Mouse (Mus musculus): ENCODE measurements around the gene Rchy1. TPM values are rescaled to one million over a fixed set of nuclear protein-coding genes. Genes with fewer than 3 reads are reported as not detected.

The Rchy1 gene
- total and polyA plus RNA-seq, 3 experiments = 24.8 to 74.4 (median 26.9) TPM

DNA sequence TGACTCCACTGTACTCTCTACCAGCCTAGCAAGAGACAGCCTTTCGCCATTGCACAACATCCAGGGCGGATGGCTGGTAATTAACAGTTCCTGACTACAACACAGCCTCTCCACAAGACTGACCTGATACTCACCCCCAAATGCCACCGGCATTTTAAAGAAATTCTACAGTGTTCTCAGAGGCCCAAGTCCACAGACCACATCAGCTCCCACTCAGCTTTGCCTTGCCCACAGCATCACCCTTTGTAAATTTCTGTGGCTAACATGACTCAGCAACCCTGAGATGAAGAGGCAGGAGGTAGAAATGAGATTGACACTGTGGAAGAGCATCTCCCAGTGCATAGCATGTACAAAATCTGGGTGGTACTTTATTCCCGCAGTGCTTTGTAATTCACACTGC, 52.3 kb downstream of the Rchy1 start:
- H3K79me2 ChIP-seq (ENCODE audit: control insufficient read depth, insufficient read depth, low read length, poor library complexity) = no peaks in the 10 kb centered on the region
- TF ChIP-seq HCFC1 (IDR thresholded peaks at IDR 0.05; ENCODE audit: low read depth, low read length) = no peak
- no peak for TF ChIP-seq RAD21 (IDR thresholded peaks at IDR 0.05; ENCODE audit: low read depth, low read length)
- TF ChIP-seq MAZ (IDR thresholded peaks at IDR 0.05; ENCODE audit: low read depth, low read length) = no peak
- no peak for TF ChIP-seq CHD2 (IDR thresholded peaks at IDR 0.05; ENCODE audit: low read length)
- no peak for TF ChIP-seq ZC3H11A (IDR thresholded peaks at IDR 0.05; ENCODE audit: low read depth, low read length)
- TF ChIP-seq RCOR1 (IDR thresholded peaks at IDR 0.05; ENCODE audit: low read depth, low read length) = no peak
- TF ChIP-seq MAFK (IDR thresholded peaks at IDR 0.05; ENCODE audit: borderline replicate concordance, low read depth, low read length) = no peak
- TF ChIP-seq MYB (IDR thresholded peaks at IDR 0.05; ENCODE audit: low read depth, low read length) = no peak
- TF ChIP-seq TBP (IDR thresholded peaks at IDR 0.05; ENCODE audit: low read depth, low read length) = no peak
- TF ChIP-seq GABPA (IDR thresholded peaks at IDR 0.05; ENCODE audit: low read depth, low read length) = no peak
- no peak for TF ChIP-seq GATA1 (IDR thresholded peaks at IDR 0.05; ENCODE audit: low read depth, low read length)
- TF ChIP-seq ETS1 (IDR thresholded peaks at IDR 0.05; ENCODE audit: low read depth, low read length) = no peak
- TF ChIP-seq TAL1 (IDR thresholded peaks at IDR 0.05; ENCODE audit: low read length) = no peak
- TF ChIP-seq USF2 (IDR thresholded peaks at IDR 0.05; ENCODE audit: borderline replicate concordance in 1 of 2, insufficient read depth in 1 of 2, low read depth in 1 of 2, low read length in 2 of 2) = no peak
- no peak for TF ChIP-seq KAT2A (conservative IDR thresholded peaks at IDR 0.05; ENCODE audit: low read depth, low read length)
- no peak for TF ChIP-seq JUND (IDR thresholded peaks at IDR 0.05; ENCODE audit: low read depth, low read length)
- H3K9me3 ChIP-seq (replicated peaks; ENCODE audit: insufficient read depth, low read length) = no peaks in the 10 kb centered on the region

DNA sequence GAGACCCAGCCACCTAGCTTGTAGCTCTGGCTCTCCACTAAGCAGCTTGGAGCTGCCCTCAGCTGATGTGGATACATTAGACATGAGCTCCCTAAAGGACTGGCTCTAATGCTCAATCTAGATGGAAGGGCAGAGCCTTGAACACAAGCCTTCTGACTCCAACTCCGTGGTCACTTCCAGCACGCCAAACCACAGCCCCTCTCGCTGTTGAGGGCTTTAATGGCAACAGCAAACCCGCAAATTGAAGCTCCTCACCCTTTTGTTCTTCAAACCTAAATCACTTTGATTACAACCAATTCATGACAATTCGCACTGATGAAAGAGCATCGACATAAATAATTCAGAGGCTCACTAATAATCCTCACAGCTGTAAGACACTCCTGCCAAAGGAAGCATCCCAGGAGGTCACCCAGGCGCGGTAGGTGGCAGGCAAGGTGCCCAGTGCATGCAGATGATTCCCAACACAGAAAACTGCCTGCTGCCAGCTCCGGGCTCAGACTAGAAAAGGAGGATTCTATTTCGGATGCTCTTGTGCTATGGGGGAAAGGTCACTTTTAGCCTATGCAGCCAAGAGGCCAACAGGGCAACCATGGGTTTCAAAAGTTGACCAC, 53.8 kb downstream of the Rchy1 start:
- H3K4me3 ChIP-seq (ENCODE audit: control insufficient read depth in 1 of 2, insufficient read depth in 1 of 2, low read depth in 2 of 2, low read length in 2 of 2) = no peak overlapping the region
- H3K9me3 ChIP-seq (replicated peaks; ENCODE audit: insufficient read depth, low read length) = no peaks in the 10 kb centered on the region
- H3K79me2 ChIP-seq (ENCODE audit: control insufficient read depth, insufficient read depth, low read length, poor library complexity) = no peaks in the 10 kb centered on the region
- DNase-seq (ENCODE audit: low read depth, low spot score) = no peak
- no peaks in the 10 kb centered on the region for H3K36me3 ChIP-seq (ENCODE audit: control insufficient read depth in 1 of 2, insufficient read depth in 2 of 2, low read length in 2 of 2)
- no peak overlapping the region for H3K9ac ChIP-seq (ENCODE audit: control insufficient read depth, low read depth, low read length, poor library complexity, severe bottlenecking)
- H3K27me3 ChIP-seq (ENCODE audit: control insufficient read depth in 1 of 2, insufficient read depth in 2 of 2, low read length in 2 of 2) = no peaks in the 10 kb centered on the region
- TF ChIP-seq USF2 (IDR thresholded peaks at IDR 0.05; ENCODE audit: borderline replicate concordance in 1 of 2, insufficient read depth in 1 of 2, low read depth in 1 of 2, low read length in 2 of 2) = no peak
- TF ChIP-seq NRF1 (IDR thresholded peaks at IDR 0.05; ENCODE audit: insufficient read depth, low read depth, low read length, poor library complexity, severe bottlenecking) = no peak
- TF ChIP-seq E2F4 (IDR thresholded peaks at IDR 0.05; ENCODE audit: borderline replicate concordance, low read depth, low read length) = no peak
- TF ChIP-seq CHD1 (IDR thresholded peaks at IDR 0.05; ENCODE audit: low read depth, low read length) = no peak
- TF ChIP-seq MAZ (IDR thresholded peaks at IDR 0.05; ENCODE audit: low read depth, low read length) = no peak
- no peak for TF ChIP-seq MAX (IDR thresholded peaks at IDR 0.05; ENCODE audit: low read length)
- TF ChIP-seq MYB (IDR thresholded peaks at IDR 0.05; ENCODE audit: low read depth, low read length) = no peak
- H3K27ac ChIP-seq (ENCODE audit: control insufficient read depth, low read depth, low read length) = no peak overlapping the region
- H3K4me1 ChIP-seq (ENCODE audit: control insufficient read depth in 1 of 2, insufficient read depth in 2 of 2, low read length in 2 of 2) = no peaks in the 10 kb centered on the region

More for the DNA sequence above, 52.3 kb downstream of the Rchy1 start:
- Histone ChIP-seq H3K27me3 (ENCODE audit: control insufficient read depth in 1 of 2, insufficient read depth in 2 of 2, low read length in 2 of 2) (no peaks in the 10 kb centered on the region), H3K4me3 (ENCODE audit: control insufficient read depth in 1 of 2, insufficient read depth in 1 of 2, low read depth in 2 of 2, low read length in 2 of 2) (no peak overlapping the region), H3K9ac (ENCODE audit: control insufficient read depth, low read depth, low read length, poor library complexity, severe bottlenecking) (no peak overlapping the region), H3K36me3 (ENCODE audit: control insufficient read depth in 1 of 2, insufficient read depth in 2 of 2, low read length in 2 of 2) (no peaks in the 10 kb centered on the region), H3K27ac (ENCODE audit: control insufficient read depth, low read depth, low read length) (no peak overlapping the region), H3K4me1 (ENCODE audit: control insufficient read depth in 1 of 2, insufficient read depth in 2 of 2, low read length in 2 of 2) (no peaks in the 10 kb centered on the region)
- DNase-seq (ENCODE audit: low read depth, low spot score) = no peak

Other genes with a start within 250 kb of the Rchy1 start
- 0.27 TPM in 1 of 2 replicates, not detected in the other for gene Odaph, start 24.4 kb upstream of the Rchy1 start, total RNA-seq (2012; rRNA removed)
- gene Odaph, start 24.4 kb upstream of the Rchy1 start, polyA plus RNA-seq (2012; ENCODE audit: insufficient read depth in 1 of 2, insufficient read length in 2 of 2, low read depth in 1 of 2, low replicate concordance in 2 of 2, missing spikeins in 1 of 2) = under 1 TPM in 1 of 2 experiments, not detected in 1; 0.65 TPM
- gene Cdkl2, start 80.8 kb upstream of the Rchy1 start, total RNA-seq (2012; rRNA removed) = 0.08 and 0.26 TPM in 2 replicates
- under 1 TPM in 1 of 2 experiments, not detected in 1; 0.53 TPM for gene Cdkl2, start 80.8 kb upstream of the Rchy1 start, polyA plus RNA-seq (2012; ENCODE audit: insufficient read depth in 1 of 2, insufficient read length in 2 of 2, low read depth in 1 of 2, low replicate concordance in 2 of 2, missing spikeins in 1 of 2)
- 42.8 and 49.0 TPM in 2 replicates for gene G3bp2, start 120.7 kb upstream of the Rchy1 start, total RNA-seq (2012; rRNA removed)
- 100 to 1,000 TPM in 1 of 2 experiments, 10 to 100 TPM in 1; 65.5 to 177 TPM for gene G3bp2, start 120.7 kb upstream of the Rchy1 start, polyA plus RNA-seq (2012; ENCODE audit: insufficient read depth in 1 of 2, insufficient read length in 2 of 2, low read depth in 1 of 2, low replicate concordance in 2 of 2, missing spikeins in 1 of 2)
- 22.1 and 26.0 TPM in 2 replicates for gene Uso1, start 174.9 kb upstream of the Rchy1 start, total RNA-seq (2012; rRNA removed)
- gene Uso1, start 174.9 kb upstream of the Rchy1 start, polyA plus RNA-seq (2012; ENCODE audit: insufficient read depth in 1 of 2, insufficient read length in 2 of 2, low read depth in 1 of 2, low replicate concordance in 2 of 2, missing spikeins in 1 of 2) = 10 to 100 TPM; 62.0 to 69.1 TPM

All from MEL (cell line).